Mouse (Mus musculus): Measurements from ENCODE around the gene Cpb2. TPM values are rescaled to one million over a fixed set of nuclear protein-coding genes. Genes with fewer than 3 reads are reported as not detected.

The Cpb2 gene
- total RNA-seq, 4 experiments from 2014 or later = not detected

DNA sequence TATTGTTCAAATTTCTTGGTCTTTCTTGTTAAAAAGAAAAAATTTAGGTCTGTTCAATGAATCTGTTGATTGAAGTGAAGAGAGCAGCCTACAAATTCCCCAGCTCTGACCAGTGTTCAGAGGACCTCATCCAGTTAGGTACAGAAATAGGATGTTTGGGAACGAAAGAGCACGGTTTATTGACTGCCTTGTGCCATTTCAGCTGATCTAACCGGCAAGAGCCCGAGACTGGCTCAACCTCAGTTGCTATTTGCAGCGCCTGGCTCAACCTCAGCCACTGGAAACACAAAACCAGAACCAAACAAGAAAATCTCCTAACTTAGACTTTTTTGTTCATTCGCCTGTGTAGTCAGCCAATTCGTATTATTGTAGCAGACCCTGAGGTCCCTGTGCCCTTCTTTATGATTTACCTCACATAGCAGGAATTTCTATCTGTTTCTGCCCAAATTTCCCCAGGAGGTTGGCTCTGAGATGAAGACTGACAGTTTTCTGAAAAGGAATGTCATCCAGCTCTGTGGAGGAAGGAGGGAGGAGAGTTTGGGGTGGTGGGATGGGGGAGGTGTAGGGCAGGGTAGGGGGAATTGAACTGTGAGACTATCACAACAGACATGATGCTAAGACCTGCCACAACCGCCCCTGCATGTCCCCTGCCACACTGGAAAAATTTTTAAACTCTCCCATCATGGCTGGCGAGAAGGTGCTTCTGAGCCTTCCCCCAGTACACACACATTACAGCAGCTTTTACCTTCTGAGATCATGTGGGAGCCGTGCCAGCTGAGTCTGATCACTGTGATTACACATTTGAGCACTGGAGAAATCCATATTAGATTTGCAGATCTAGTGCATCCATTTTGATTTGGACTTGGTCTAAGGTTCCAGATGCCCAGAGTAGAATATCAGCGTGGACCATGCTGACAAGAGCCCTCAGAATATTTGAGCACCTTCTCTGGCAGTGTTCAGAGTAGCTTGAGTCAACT is 4.2 kb downstream of the Cpb2 start:
- DNase-seq (ENCODE audit: low spot score in 2 of 2) = no peak

DNA sequence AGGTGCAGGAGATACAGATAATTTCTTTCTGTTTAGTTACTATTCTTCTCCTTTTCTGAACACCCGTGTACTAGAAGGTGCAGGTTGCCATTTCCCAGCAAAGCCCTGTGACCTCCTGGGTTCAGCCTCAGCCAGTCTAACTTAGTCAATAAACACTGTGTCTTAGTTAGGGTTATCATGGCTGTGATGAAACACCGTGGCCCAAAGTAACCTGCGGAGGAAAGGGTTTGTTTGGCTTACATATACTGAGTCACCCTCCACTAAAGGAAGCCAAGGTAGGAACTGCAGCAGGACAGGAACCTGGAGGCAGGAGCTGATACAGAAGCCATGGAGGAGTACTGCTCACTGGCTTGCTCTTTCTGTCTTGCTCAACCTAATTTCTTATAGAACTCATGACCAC is 8.3 kb downstream of the Cpb2 start:
- DNase-seq (ENCODE audit: low spot score in 2 of 2) = no peak

DNA sequence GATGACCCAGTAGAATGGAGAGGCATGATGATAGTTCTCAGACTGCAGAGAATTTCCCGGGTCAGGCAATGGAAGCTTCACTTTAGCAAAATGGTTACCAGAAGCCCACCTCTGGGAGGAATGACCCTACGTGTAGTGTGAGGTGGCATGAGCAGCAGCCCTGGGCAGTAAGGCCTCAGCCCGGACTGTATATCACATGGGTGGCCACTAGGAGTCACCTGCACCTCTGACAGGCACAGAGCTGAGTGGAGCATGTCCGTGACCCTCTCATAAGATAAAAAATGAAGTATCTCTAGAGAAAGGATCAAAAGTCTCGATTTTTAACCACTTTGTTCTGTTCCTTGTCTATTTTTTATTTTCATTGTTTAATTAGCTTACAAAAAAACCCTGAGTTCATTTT is 14.4 kb downstream of the Cpb2 start:
- DNase-seq (ENCODE audit: low spot score in 2 of 2) = no peak

DNA sequence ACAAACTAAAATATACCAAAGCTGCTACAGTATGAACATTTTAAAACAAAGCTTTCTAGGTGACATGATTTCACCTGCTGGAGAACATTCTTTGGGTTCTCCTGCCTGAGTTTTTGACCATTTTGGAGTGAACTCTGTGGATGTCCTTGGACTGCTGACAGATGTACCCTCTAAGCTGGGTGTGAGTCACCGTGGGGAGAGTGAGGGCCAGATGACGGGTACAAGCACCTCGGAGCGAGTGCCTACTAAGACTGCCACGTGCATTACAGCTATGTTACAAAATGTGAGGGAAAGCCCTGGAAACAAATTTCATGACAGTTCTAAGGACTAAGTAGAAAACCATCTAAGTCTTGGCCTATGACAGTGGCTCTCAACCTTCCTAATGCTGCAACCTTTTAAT is 27.4 kb downstream of the Cpb2 start:
- DNase-seq (ENCODE audit: low spot score in 2 of 2) = no peak

DNA sequence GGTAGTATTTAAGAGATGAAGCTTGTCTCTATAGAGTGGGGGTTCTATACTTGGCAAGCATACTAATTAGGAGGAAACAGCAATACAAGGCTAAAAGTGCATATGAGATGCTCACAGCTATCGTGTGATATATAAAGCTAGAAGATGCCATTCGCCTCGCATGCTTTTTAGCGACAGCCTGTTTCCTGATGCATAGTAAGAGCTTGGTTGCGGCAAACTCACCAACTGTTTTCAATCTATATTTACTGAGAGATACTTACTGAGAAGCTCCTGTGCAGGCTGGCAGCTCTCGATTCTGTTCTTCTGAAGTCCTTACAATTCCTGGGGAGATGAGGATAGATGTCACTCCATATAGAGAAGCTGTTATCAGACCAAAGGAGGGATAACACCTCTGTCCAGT is 37.6 kb downstream of the Cpb2 start:
- DNase-seq (ENCODE audit: low spot score in 2 of 2) = no peak

DNA sequence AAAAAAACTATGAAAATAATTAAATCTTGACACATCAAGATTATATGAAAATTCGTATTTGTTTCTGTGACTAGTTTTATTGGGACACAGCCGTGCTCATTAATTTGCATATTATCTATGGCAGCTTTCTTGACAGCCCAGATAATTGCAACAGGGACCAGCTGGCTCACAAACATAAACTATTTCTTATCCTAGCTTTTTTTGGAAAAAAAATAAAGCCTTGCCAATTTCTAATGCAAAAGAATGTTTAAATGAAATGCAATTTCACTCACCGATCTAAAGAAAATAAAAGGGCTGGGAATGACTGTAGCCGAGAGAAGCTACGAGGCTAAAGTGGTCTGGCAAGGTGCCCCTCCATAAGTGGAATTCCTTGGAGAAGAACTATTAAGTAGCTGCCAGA is 38.3 kb downstream of the Cpb2 start:
- DNase-seq (ENCODE audit: low spot score in 2 of 2) = no peak

DNA sequence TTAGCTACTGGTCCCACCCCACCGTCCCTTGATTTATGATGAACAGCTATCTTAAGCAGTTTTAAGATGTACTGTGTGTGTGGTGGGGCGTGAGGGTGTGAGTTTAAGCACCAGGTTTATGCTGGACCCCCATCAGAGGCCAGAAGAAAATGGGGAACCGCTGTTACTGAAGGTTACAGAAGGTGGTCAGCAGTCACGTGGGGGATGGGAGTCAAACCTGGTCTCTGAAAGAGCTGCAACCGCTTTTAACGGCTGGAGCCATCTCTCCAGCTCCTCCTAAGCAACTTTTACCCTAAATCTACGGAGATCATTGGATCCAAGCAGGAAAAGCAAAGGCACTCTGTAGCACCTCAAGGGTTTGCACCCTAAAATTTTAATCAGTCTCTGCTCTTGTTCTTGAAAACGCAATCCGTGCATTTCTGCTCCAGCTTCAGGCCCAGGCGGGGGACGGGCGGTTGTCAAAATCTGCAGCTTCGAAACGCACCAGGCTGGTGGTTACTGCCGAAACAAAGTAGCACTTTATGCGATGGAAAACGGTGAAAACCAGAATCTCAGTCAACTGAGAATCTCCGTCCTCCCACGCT is 41.6 kb downstream of the Cpb2 start:
- no peak for DNase-seq (ENCODE audit: low spot score in 2 of 2)

DNA sequence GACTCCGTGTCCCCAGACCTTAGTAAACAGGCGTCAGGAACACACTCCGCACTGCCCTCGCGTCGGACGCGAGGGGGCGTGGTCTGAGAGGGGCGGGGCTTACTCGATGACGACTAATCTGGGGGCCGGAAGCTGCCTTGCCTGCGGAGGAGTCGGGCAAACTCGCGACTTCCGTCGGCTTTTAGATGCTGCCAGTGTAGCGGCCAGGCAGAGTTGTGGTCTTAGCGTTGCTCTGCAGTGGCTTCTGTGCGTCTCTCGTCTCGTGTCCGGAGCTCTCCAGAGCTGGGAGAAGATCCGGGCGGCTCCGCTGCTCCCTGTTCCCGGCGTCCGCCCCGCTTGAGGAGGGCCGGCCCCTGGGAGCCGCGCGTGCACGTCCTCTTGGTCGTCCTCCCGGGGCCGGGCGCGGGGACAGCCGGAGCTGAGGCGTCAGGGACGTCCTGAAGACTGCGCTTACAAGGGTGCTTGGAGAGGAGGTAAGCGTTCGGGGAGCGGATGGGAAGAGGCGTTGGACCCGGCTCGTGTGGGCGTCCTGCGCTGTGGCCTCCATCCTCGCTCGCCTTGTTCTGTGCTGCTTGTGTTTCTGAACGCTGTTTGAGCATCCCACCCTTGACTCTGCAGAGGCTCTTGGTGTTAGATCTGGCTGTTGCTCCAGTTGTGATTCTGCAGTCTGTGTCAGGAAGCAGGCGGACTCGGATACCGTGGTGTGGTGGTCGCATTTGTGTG is 42.3 kb downstream of the Cpb2 start, which contains the start of gene Zc3h13:
TSS of gene Zc3h13 (plus strand) at position 181 of the 723 bp plus-strand sequence.
- DNase-seq (ENCODE audit: low spot score in 2 of 2) = peak; percentile 94

DNA sequence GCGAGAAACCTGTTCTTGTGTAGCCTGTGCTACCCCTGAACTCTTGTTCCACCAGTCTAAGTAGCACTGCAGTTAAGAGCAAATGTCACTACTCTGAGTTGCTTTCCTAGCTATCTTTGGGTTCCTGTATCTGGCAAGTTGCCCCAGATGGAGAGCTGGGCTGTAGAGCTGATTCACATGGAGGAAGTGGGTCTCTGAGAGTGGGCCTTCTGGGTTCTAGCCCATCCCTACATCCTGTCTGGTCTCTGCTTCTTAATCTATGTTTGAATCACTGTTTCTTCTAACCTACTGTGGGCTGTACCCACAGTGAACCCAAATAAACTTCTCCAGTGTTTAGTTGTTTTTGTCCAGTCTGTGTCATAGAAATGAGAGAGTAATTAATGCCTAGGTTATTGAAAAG is 59.0 kb downstream of the Cpb2 start:
- no peak for DNase-seq (ENCODE audit: low spot score in 2 of 2)

DNA sequence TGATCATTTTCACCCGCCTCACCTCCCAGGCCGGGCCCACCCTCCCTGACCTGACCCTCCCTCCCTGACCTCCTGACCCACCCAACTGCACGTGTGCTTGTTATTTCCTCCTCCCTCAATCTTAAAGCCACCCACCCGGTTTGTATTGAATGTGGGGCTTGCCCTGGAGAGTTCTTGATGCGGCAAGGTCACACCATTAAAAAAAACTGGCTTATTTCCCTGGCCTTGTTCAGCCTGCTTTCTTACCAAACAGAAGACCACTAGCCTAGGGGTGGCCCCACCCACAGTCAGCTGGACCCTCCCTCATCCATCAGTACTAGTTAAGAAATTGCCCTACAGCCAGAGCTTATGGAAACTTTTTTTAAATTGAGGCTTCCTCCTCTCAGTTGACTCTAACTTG is 61.7 kb downstream of the Cpb2 start:
- DNase-seq (ENCODE audit: low spot score in 2 of 2) = no peak

DNA sequence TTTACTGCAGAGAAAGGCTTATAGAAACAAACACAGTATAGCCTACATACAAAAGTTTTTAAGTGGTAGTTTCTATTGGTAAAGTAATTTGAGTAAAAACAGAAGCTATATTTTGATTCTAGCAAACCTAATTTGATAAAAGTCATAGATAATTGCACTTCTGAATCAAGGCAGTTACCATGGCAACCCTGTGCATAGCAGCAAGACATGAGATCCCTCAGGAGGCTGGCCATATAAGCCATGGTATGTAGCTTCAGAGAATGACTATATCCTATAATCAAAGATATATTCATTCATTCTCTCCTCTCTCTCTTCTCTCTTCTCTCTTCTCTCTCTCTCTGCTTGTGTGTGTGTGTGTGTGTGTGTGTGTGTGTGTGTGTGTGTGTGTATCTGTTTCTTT is 65.8 kb downstream of the Cpb2 start:
- DNase-seq (ENCODE audit: low spot score in 2 of 2) = no peak

DNA sequence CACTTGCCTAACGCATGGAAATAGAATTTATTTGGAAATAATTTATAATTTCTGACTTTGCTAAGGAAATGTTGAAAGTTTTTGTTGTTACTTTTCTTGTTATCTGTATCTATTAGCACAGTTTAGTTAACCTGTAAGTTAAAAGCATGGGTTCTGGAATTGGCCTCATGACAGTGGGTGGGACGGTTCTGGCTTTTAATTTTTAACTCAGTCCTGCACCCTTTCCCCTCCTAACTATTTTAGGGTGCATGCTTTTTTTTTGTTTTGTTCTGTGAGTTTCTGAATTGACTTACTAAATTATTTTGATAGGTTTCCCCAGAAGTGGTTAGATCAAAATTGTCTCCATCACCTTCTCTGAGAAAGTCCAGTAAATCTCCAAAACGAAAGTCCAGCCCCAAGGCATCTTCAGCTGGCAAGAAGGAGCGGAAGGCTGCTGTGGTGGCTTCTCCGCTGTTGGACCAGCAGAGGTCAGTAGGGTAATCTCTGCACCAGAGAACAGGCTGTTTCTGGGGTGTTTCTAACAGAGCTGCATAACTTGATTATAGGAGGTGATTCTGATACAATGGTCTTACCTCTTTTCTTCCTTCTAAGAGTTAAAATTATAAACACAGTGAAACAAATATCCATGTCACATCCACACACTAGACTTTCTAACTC is 67.4 kb downstream of the Cpb2 start:
- DNase-seq (ENCODE audit: low spot score in 2 of 2) = no peak

DNA sequence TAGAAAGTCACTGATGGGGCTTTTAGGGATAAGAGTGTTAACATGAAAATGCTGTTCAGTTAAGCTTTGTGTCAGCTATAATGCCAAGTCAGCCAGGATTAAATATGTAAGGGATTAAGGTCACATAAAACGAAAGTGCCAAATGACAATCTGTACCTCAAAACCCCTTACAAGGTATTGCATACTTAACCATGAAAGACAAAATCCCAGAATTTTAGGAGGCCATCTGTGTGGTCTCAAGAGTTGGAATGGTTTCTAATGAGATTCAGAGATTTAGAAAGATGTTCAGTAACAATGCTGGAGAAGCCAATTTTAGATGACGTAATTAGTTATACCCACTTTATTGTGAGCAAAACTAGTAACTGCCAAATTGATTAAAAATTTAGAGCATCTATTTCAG is 72.4 kb downstream of the Cpb2 start:
- DNase-seq (ENCODE audit: low spot score in 2 of 2) = no peak

DNA sequence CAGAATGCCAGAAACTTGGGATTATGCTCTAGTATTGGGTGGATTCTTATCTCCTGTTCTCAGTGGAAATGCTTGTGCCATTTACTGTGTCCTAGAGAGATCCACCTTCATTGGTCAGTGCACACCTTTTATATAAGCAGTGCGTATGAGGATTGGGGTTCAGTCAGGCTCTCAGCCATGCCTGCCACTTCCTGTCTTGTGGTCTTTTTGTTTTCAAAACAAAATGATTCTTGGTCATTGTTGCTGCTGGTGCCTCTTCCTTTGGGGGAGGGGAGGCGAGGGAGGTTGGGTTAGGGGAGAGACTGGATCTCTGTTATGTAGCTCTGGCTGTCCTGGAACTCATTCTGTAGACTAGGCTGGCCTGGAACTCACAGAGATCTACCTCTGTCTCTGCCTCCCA is 76.6 kb downstream of the Cpb2 start:
- no peak for DNase-seq (ENCODE audit: low spot score in 2 of 2)

DNA sequence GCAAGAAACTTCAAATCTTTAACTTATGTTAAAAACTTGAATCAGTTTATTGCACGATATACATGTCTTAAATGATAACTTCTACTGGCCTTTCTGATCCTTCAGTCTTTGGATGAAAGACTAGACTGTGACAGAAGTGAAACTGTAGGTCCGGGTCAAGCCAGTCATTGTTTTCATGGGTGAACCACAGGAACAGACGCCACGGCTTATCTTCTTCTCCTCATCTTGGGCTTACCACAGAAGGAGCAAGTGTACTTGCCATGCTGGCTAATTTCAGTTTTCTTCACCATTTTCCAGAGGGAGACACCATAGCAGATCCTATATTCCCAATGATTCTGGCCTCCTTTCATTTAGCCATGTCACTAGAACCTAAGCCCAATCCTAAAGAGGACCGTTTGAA is 78.2 kb downstream of the Cpb2 start:
- no peak for DNase-seq (ENCODE audit: low spot score in 2 of 2)

DNA sequence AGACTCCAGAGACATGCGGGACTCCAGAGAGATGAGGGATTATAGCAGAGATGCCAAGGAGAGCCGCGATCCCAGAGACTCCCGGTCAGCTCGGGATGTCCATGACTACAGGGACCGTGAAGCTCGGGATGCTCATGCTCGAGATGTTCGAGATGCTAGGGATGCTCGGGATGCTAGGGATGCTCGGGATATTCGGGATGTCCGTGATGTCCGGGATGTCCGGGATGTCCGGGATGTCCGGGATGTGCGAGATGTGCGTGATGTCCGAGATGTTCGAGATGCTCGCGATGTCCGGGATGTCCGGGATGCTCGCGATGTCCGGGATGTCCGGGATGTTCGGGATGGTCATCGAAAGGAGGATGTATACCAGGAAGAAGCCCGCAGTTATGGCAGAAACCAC is 81.3 kb downstream of the Cpb2 start:
- no peak for DNase-seq (ENCODE audit: low spot score in 2 of 2)

DNA sequence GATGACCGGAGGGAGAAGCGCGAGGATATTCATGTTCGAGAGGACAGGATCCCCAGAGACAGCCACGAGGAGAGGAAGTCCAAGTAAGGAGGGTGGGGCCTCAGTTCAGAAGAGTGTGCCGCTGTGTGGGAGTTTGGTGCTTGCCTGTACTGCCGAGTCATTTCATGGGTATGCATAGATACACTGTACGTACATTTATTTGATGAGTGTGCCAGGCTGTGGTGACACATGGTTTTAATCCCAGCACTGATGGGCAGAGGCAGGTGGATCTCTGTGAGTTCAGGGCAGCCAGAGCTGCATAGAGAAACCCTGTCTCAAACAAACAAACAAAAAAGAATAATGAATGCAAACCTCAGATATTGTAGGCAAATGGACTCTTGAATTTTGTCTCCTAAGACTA is 86.0 kb downstream of the Cpb2 start:
- DNase-seq (ENCODE audit: low spot score in 2 of 2) = no peak

DNA sequence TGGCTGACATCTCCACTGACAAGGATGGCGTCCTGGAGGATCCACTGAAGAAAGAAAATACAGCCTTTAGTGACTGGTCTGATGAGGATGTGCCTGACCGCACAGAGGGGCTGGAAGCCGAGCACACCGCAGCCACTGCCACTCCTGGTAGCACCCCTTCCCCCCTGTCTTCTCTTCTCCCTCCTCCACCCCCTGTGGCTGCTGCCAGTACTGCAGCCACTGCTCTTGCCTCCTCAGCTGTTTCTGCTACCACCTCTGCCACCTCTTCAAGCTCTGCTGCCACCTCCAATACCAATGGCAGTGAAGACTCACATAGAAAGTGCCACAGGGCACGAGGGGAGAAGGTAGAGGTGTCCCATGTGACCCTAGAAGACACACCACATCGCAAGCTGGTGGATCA is 88.5 kb downstream of the Cpb2 start:
- DNase-seq (ENCODE audit: low spot score in 2 of 2) = no peak
